In genomic region chr9:67137681-67138080, GRCm38 (mm10) we compare ENCODE assay signal across 11 mouse cellular contexts.
DNase-seq lines count a peak whose midpoint lies in the region; ATAC-seq and TF ChIP-seq lines count a peak whose summit lies in the region.
"Had no signal": no experiment of that assay in that cellular context is flagged by ENCODE, and none has a peak within 500 bp of the region (broad histone marks: within the 10 kb centered on the region; RNA-seq: fewer than 3 reads in every experiment).

No protein-coding gene starts in this region.

- no peak overlapping the region for H3K9ac ChIP-seq in forebrain, embryonic 15.5 days (replicated peaks)

- WGBS in forebrain, embryonic 15.5 days: 66% methylated on average over 5 of the region's 5 CpGs

- peak; percentile 74 for DNase-seq in gastrocnemius, adult 2 months
- DNase-seq in gastrocnemius, postnatal 4 days (ENCODE audit: low spot score in 2 of 2): no peak
- peak; percentile 52 for DNase-seq in MN1 (ENCODE audit: low spot score)
- peak; percentile 44 for DNase-seq in gastrocnemius, postnatal 25 days
- peak in 1 of 2 experiments; percentile 34 for DNase-seq in layer of hippocampus, adult 2 months (ENCODE audit: low spot score in 2 of 2)
- DNase-seq in spleen, postnatal 36 days (ENCODE audit: low spot score in 2 of 2): no peak
- DNase-seq in heart, adult 8-10 months (ENCODE audit: low spot score): no peak
- DNase-seq: thymus, postnatal 14 days had no signal

- H3K4me2 ChIP-seq in forebrain, embryonic 15.5 days (replicated peaks): no peak overlapping the region

- intact Hi-C loops in gastrocnemius, adult 2 months (cut with DNase I): loop anchor here (2.0 kb wide), 1 partner anchor 23 kb away; no protein-coding TSS in a partner anchor

- H3K4me1 ChIP-seq in forebrain, embryonic 15.5 days: peaks cover 4% of the 10 kb centered on the region; the same call in 1 of the 2 replicates

- no peaks in the 10 kb centered on the region for H3K36me3 ChIP-seq in forebrain, embryonic 15.5 days
- H3K36me3 ChIP-seq: G1E had no signal

- peak overlapping the region; percentile 93 for H3K27ac ChIP-seq in gastrocnemius, adult 2 months
- peak overlapping the region; percentile 84 for H3K27ac ChIP-seq in layer of hippocampus, adult 2 months
- no peak overlapping the region for H3K27ac ChIP-seq in forebrain, embryonic 15.5 days (replicated peaks)
- H3K27ac ChIP-seq: macrophage had no signal

- no peaks in the 10 kb centered on the region for H3K27me3 ChIP-seq in forebrain, embryonic 15.5 days

- H3K9me3 ChIP-seq in forebrain, embryonic 15.5 days: no peaks in the 10 kb centered on the region
- H3K9me3 ChIP-seq: G1E had no signal

- no peak for TF ChIP-seq CTCF in gastrocnemius, adult 2 months (IDR thresholded peaks at IDR 0.05)
- TF ChIP-seq CTCF in layer of hippocampus, adult 2 months (conservative IDR thresholded peaks at IDR 0.05): no peak

- no peak overlapping the region for H3K4me3 ChIP-seq in gastrocnemius, adult 2 months
- no peak overlapping the region for H3K4me3 ChIP-seq in layer of hippocampus, adult 2 months
- H3K4me3 ChIP-seq in forebrain, embryonic 15.5 days: no peak overlapping the region

- ATAC-seq in forebrain, embryonic 15.5 days (replicated peaks): no peak

Comparison
In these comparisons a context has a peak if more than half of its experiments do, and no peak if none do; other contexts are left out.
1. DNase-seq: peak in gastrocnemius, adult 2 months (single experiment), MN1 (single experiment) and gastrocnemius, postnatal 25 days (single experiment); none in gastrocnemius, postnatal 4 days (0 of 2), spleen, postnatal 36 days (0 of 2) and heart, adult 8-10 months (single experiment).